Mouse (Mus musculus) megakaryocyte, embryonic 14.5 days (primary cell): ENCODE data around the gene Ttc3.

Source experiments
- FLI1 ChIP-seq: IDR thresholded peaks from 2 replicates; pipeline ENCODE4 v1.6.1; 2012; ENCODE audit warnings: low read length, inconsistent platforms, mixed read lengths
- GATA1 ChIP-seq: IDR thresholded peaks from 3 replicates; pipeline ENCODE4 v1.6.1; 2012; ENCODE audit warnings: mixed read lengths, low read length, inconsistent platforms, borderline replicate concordance

GRCm38 (mm10) chr16:94383277-94383676, 12.9 kb downstream of the Ttc3 start:
- no peak for TF ChIP-seq GATA1
- no peak for TF ChIP-seq FLI1
